Mouse (Mus musculus): Measurements from ENCODE around the gene Kcnj4. TPM values are rescaled to one million over a fixed set of nuclear protein-coding genes. Genes with fewer than 3 reads are reported as not detected.

Gene Kcnj4
- total RNA-seq, 2 experiments from 2014 or later: 85.5 to 88.6 TPM

GRCm38 (mm10) chr15:79525979-79526768, 21.1 kb upstream of the Kcnj4 start:
- Histone ChIP-seq H3K27ac (no peak overlapping the region), H3K4me3 (no peak overlapping the region)
- DNase-seq (ENCODE audit: low spot score in 2 of 2): no peak
- TF ChIP-seq CTCF (conservative IDR thresholded peaks at IDR 0.05): no peak

GRCm38 (mm10) chr15:79525564-79525963, 20.5 kb upstream of the Kcnj4 start:
- no peak for DNase-seq (ENCODE audit: low spot score in 2 of 2)
- no peak overlapping the region for H3K27ac ChIP-seq
- H3K4me3 ChIP-seq: no peak overlapping the region
- TF ChIP-seq CTCF (conservative IDR thresholded peaks at IDR 0.05): no peak

- DNase-seq (ENCODE audit: low spot score in 2 of 2): no peak
- Histone ChIP-seq H3K27ac (no peak overlapping the region), H3K4me3 (no peak overlapping the region)
- TF ChIP-seq CTCF (conservative IDR thresholded peaks at IDR 0.05): no peak
Measured at GRCm38 (mm10) chr15:79519400-79520220, 14.6 kb upstream of the Kcnj4 start.

- no peak for TF ChIP-seq CTCF (conservative IDR thresholded peaks at IDR 0.05)
- Histone ChIP-seq H3K27ac (no peak overlapping the region), H3K4me3 (no peak overlapping the region)
- DNase-seq (ENCODE audit: low spot score in 2 of 2): no peak
Measured at GRCm38 (mm10) chr15:79518571-79518970, 13.5 kb upstream of the Kcnj4 start.

DNA sequence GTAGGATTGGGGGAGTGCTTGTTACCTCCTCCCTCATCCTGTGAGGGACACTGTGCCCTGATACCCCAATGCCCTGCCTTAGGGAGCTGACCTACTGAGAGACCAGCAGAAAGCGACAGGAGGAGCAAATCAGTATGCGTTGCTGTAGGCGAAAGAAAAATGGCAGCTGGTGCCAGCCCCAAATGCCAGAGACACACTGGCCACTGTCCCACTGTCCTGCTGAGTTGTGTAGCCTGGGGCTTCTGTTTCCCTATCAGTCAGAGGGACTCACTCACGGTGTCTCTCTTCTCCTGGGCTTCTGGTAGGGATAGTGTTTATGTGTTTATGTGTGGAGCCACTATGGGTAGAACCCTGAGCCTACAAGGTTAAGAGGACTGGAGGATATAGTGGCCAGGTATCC, 12.7 kb upstream of the Kcnj4 start:
- no peak overlapping the region for H3K27ac ChIP-seq
- H3K4me3 ChIP-seq: no peak overlapping the region
- no peak for DNase-seq (ENCODE audit: low spot score in 2 of 2)
- TF ChIP-seq CTCF (conservative IDR thresholded peaks at IDR 0.05): no peak

GRCm38 (mm10) chr15:79516171-79517096, 11.4 kb upstream of the Kcnj4 start, which contains the start of gene Kdelr3:
TSS of gene Kdelr3 (plus strand) at chr15:79516411.
- H3K27ac ChIP-seq: no peak within 1 kb of the TSS

GRCm38 (mm10) chr15:79513940-79514339, 8.9 kb upstream of the Kcnj4 start:
- no peak for DNase-seq (ENCODE audit: low spot score in 2 of 2)
- no peak for TF ChIP-seq CTCF (conservative IDR thresholded peaks at IDR 0.05)
- Histone ChIP-seq H3K4me3 (no peak overlapping the region), H3K27ac (no peak overlapping the region)

More at GRCm38 (mm10) chr15:79516171-79517096, 11.4 kb upstream of the Kcnj4 start, which contains the start of gene Kdelr3:
- TF ChIP-seq CTCF (conservative IDR thresholded peaks at IDR 0.05): no peak
- H3K4me3 ChIP-seq: peak within 1 kb of the TSS; percentile 57
- no peak for DNase-seq (ENCODE audit: low spot score in 2 of 2)

- DNase-seq (ENCODE audit: low spot score in 2 of 2): peak; percentile 82 to 87
- Histone ChIP-seq H3K27ac (peak overlapping the region; percentile 88), H3K4me3 (peak overlapping the region; percentile 55)
- peak; percentile 31 for TF ChIP-seq CTCF (conservative IDR thresholded peaks at IDR 0.05)
Measured at GRCm38 (mm10) chr15:79511553-79512320, 6.7 kb upstream of the Kcnj4 start.

GRCm38 (mm10) chr15:79510425-79510824, 5.4 kb upstream of the Kcnj4 start:
- H3K4me3 ChIP-seq: peak overlapping the region; percentile 55
- no peak for DNase-seq (ENCODE audit: low spot score in 2 of 2)
- H3K27ac ChIP-seq: peak overlapping the region; percentile 88
- TF ChIP-seq CTCF (conservative IDR thresholded peaks at IDR 0.05): no peak

DNA sequence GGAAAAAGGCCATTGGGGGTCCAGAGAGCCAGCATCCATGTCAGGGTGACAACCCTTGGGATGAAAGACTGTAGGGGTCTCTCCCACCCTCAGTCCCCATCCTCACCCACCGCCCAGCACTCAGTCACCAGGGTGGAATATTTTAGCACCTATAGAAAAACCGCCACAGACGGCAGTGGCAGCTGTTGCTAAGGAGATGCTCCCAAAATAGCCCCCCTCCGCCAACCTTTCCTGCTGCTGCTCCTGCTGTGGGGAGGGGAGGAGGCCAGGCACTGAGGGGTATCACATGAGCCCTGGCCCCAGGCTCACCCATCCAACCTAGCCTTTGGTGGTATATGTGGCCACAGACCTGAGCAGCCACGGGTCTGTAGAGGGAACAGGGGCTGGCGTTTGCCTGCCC, 5.0 kb upstream of the Kcnj4 start:
- peak overlapping the region; percentile 88 for H3K27ac ChIP-seq
- TF ChIP-seq CTCF (conservative IDR thresholded peaks at IDR 0.05): no peak
- no peak for DNase-seq (ENCODE audit: low spot score in 2 of 2)
- peak overlapping the region; percentile 30 for H3K4me3 ChIP-seq

DNA sequence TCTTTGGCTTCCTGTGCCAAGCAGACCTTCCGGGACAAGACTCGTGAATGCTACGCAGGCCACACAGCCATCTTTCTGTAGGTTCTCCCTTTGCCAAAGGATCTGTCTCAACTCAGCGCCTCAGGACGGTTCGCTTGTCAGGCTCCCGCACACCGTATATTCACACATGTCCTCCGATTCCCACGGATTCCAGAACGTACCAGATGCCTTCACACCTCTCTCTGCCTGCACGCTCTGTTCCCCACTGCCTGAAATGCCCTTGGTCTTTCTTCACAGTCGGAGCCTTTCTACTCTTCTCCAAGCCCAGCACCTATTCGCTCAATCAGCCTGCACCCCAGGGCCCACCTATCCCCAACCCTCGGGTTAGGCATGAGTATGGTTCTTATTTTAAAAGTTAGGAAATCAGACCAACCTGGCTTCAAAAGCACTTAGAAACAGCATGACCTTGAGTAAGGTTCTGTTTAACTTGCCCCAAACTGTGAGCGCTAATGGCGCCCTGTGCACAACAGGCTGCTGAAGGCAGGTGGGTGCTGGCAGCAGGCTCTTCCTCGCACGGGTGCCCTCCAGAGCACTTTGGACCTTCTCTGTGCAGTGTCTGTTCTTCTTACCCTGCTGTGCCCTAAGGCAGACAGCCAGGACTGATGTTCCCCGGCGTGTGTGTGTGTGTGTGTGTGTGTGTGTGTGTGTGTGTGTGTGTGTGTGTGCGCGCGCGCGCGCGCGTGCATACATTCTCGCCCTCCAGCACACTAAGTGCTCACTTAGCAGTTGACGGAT, 2.2 kb upstream of the Kcnj4 start:
- peak overlapping the region; percentile 32; the same call in 1 of the 2 replicates for H3K27ac ChIP-seq
- H3K4me3 ChIP-seq: no peak overlapping the region
- no peak for TF ChIP-seq CTCF (conservative IDR thresholded peaks at IDR 0.05)
- no peak for DNase-seq (ENCODE audit: low spot score in 2 of 2)

All from layer of hippocampus, adult 2 months (tissue).